Mouse (Mus musculus): ENCODE data around the gene Dmrtc1a. TPM values are rescaled to one million over a fixed set of nuclear protein-coding genes. Genes with fewer than 3 reads are reported as not detected.

Dmrtc1a gene
- polyA plus RNA-seq, 1 experiment from 2014 or later: 0.79 TPM

Other genes starting within 250 kb of the Dmrtc1a start
- gene Gm3880, start 221.7 kb downstream of the Dmrtc1a start, polyA plus RNA-seq (2016; fragmentation: Nextera tagmentation; extraction: Ambion mirVana): not detected in 2 replicates
- gene Gm9112, start 201.1 kb downstream of the Dmrtc1a start, polyA plus RNA-seq (2016; fragmentation: Nextera tagmentation; extraction: Ambion mirVana): not detected in 2 replicates
- not detected in 2 replicates for gene Dmrtc1b, start 200.8 kb downstream of the Dmrtc1a start, polyA plus RNA-seq (2016; fragmentation: Nextera tagmentation; extraction: Ambion mirVana)
- gene Dmrtc1c1, start 105.7 kb downstream of the Dmrtc1a start, polyA plus RNA-seq (2016; fragmentation: Nextera tagmentation; extraction: Ambion mirVana): not detected in 2 replicates
- gene Dmrtc1c2, start 54.1 kb downstream of the Dmrtc1a start, polyA plus RNA-seq (2016; fragmentation: Nextera tagmentation; extraction: Ambion mirVana): not detected in 2 replicates
- not detected in 2 replicates for gene 1700031F05Rik, start 40.7 kb downstream of the Dmrtc1a start, polyA plus RNA-seq (2016; fragmentation: Nextera tagmentation; extraction: Ambion mirVana)
- gene 1700011M02Rik, start 218 bp upstream of the Dmrtc1a start, polyA plus RNA-seq (2016; fragmentation: Nextera tagmentation; extraction: Ambion mirVana): not detected in 2 replicates
- not detected in 2 replicates for gene 1700018G05Rik, start 19.7 kb upstream of the Dmrtc1a start, polyA plus RNA-seq (2016; fragmentation: Nextera tagmentation; extraction: Ambion mirVana)

Measured in heart, embryonic 10.5 days (tissue).